Mouse (Mus musculus): ENCODE data around the gene Gm13723. TPM values are rescaled to one million over a fixed set of nuclear protein-coding genes. Genes with fewer than 3 reads are reported as not detected.

Gene Gm13723
- not detected in 2 replicates for polyA plus RNA-seq (2016; fragmentation: Nextera tagmentation; extraction: Ambion mirVana)

DNA sequence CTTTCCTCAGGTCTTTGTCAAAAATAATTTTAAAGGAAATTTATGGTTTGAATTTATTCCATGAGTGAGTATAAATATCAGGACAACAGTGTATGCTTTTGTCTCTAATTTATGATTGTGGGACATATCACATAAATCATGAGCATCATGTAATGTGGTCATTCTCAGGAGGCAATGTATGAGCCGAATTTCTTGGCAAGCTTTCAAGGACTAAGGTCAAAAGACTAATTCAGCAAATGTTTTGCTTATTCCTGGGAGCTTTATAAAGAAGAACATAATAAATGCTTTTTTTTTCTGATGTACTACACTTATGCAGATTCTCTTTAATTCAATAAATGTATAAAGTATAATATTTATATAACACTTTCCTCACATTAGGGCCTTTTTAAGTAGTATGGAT is at the start of gene Gm13723:
Gm13723 (minus strand) TSS at position 101 of the 400 bp plus-strand sequence.
- no peak within 1 kb of the TSS for H3K4me2 ChIP-seq (replicated peaks)
- no peaks in the 10 kb centered on the region for H3K36me3 ChIP-seq
- no peak within 1 kb of the TSS for H3K9ac ChIP-seq
- 63% methylated on average over 1 of the region's 1 CpGs for WGBS
- H3K27me3 ChIP-seq = no peaks in the 10 kb centered on the region
- H3K27ac ChIP-seq = no peak within 1 kb of the TSS
- H3K4me3 ChIP-seq = no peak within 1 kb of the TSS
- no peaks in the 10 kb centered on the region for H3K4me1 ChIP-seq
- ATAC-seq (ENCODE audit: insufficient number of reproducible peaks, insufficient read depth, low FRiP score, low TSS enrichment) = no peak
- H3K9me3 ChIP-seq = no peaks in the 10 kb centered on the region

DNA sequence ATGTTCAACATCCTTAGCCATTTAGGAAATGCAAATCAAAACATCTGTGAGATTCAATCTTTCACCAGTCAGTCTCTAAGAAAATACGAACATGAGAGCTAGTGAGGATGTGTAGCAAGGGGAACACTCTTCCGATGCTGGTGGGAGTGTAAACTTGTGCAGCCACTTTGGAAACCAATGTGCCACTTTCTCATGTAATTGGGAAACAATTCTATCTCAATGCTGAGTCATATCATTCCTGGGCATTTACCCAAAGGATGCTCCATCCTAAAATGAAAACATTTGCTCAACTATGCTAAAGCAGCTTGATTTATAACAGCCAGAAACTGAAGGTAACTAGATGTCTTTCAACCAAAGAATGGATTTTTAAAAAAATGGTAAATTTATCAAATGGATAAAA is 31.0 kb upstream of the Gm13723 start:
- no peaks in the 10 kb centered on the region for H3K36me3 ChIP-seq
- 74% methylated on average over 2 of the region's 2 CpGs for WGBS

DNA sequence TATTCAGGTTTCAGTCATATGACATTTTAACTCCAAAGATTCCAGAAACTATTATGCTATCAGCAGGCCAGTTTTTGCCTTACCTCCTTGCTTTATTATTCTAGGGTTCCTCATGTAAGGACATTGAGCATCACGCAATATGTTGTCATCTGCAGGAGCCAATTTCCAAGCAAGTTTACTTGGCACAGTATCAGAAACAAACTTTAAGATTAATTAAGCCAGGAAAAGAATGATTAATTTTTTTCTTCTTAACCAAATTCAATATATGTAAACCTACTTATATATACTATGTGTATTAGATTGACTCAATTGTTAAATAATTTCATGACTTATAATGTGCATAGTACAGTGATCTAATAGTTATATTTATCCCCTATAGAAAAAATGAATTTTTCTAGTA is 17.5 kb upstream of the Gm13723 start, which contains the start of gene Olfr1097:
Olfr1097 (minus strand) TSS at position 101 of the 400 bp plus-strand sequence.
- 93% methylated on average over 1 of the region's 1 CpGs for WGBS
- Histone ChIP-seq H3K4me1 (no peaks in the 10 kb centered on the region), H3K36me3 (no peaks in the 10 kb centered on the region)

More for the DNA sequence above, 31.0 kb upstream of the Gm13723 start:
- no peak overlapping the region for H3K27ac ChIP-seq
- H3K4me1 ChIP-seq = no peaks in the 10 kb centered on the region
- ATAC-seq (ENCODE audit: insufficient number of reproducible peaks, insufficient read depth, low FRiP score, low TSS enrichment) = no peak
- H3K9ac ChIP-seq = no peak overlapping the region
- no peak overlapping the region for H3K4me2 ChIP-seq (replicated peaks)
- H3K4me3 ChIP-seq = no peak overlapping the region
- no peaks in the 10 kb centered on the region for H3K9me3 ChIP-seq
- no peaks in the 10 kb centered on the region for H3K27me3 ChIP-seq

DNA sequence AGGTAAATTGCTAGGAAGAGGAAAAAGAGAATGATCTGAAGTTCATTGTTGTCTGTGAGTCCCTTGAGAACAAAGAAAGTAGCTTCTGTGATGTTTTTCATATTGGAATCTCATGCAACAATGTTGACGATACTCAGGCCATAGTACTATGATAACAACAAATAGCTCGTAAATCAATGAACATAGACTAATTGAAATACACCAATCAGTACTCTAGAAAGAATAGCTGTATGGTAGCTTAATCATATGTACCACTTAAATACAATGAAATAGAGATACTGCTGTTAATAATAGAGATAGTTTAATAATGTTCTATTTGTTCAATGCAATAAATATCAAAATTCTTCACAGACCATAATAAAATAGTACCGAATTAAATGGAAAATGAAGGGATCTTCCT is 23.0 kb downstream of the Gm13723 start, which contains the start of gene Olfr1095:
Olfr1095 (minus strand) TSS at position 101 of the 400 bp plus-strand sequence.
- no peak within 1 kb of the TSS for H3K27ac ChIP-seq
- no peaks in the 10 kb centered on the region for H3K36me3 ChIP-seq
- H3K4me1 ChIP-seq = no peaks in the 10 kb centered on the region
- no peaks in the 10 kb centered on the region for H3K27me3 ChIP-seq
- H3K9ac ChIP-seq = no peak within 1 kb of the TSS
- 86% methylated on average over 3 of the region's 3 CpGs for WGBS
- H3K4me2 ChIP-seq (replicated peaks) = no peak within 1 kb of the TSS
- ATAC-seq (ENCODE audit: insufficient number of reproducible peaks, insufficient read depth, low FRiP score, low TSS enrichment) = no peak
- no peaks in the 10 kb centered on the region for H3K9me3 ChIP-seq
- no peak within 1 kb of the TSS for H3K4me3 ChIP-seq

More for the DNA sequence above, 17.5 kb upstream of the Gm13723 start, which contains the start of gene Olfr1097:
- Histone ChIP-seq H3K4me2 (replicated peaks) (no peak within 1 kb of the TSS), H3K4me3 (no peak within 1 kb of the TSS), H3K9ac (no peak within 1 kb of the TSS), H3K27ac (no peak within 1 kb of the TSS), H3K9me3 (no peaks in the 10 kb centered on the region), H3K27me3 (no peaks in the 10 kb centered on the region)
- ATAC-seq (ENCODE audit: insufficient number of reproducible peaks, insufficient read depth, low FRiP score, low TSS enrichment) = no peak

DNA sequence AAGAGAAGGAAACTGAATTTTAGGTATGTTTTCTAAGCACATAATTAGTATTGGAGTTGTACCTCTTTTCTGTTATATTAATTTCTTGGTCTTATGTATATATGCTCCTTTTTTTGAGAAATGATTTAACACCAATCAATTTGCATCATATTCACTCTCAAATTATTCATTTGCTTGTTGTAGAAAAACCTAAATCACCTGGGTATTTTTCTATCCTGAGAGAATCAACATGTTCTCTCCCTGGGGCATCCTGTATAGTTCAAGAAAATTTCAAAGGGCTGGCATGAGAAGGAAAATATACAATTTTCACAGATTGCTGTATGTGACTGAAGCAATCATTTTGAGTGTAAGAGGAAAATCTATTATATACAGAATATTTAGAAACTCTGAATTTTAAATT is 50.2 kb downstream of the Gm13723 start, which contains the start of gene Olfr1094:
Olfr1094 (plus strand) TSS at position 301 of the 400 bp plus-strand sequence.
- Histone ChIP-seq H3K9ac (no peak within 1 kb of the TSS), H3K4me2 (replicated peaks) (no peak within 1 kb of the TSS), H3K9me3 (no peaks in the 10 kb centered on the region), H3K4me3 (no peak within 1 kb of the TSS), H3K27ac (no peak within 1 kb of the TSS), H3K36me3 (no peaks in the 10 kb centered on the region), H3K27me3 (no peaks in the 10 kb centered on the region), H3K4me1 (no peaks in the 10 kb centered on the region)
- no peak for ATAC-seq (ENCODE audit: insufficient number of reproducible peaks, insufficient read depth, low FRiP score, low TSS enrichment)

Other genes starting within 250 kb of the Gm13723 start
- gene Olfr1084, start 235.1 kb downstream of the Gm13723 start, polyA plus RNA-seq (2016; fragmentation: Nextera tagmentation; extraction: Ambion mirVana) = not detected in 2 replicates
- gene Olfr1085, start 212.8 kb downstream of the Gm13723 start, polyA plus RNA-seq (2016; fragmentation: Nextera tagmentation; extraction: Ambion mirVana) = not detected in 2 replicates
- gene Olfr1086, start 194.7 kb downstream of the Gm13723 start, polyA plus RNA-seq (2016; fragmentation: Nextera tagmentation; extraction: Ambion mirVana) = not detected in 2 replicates
- gene Olfr1087, start 176.4 kb downstream of the Gm13723 start, polyA plus RNA-seq (2016; fragmentation: Nextera tagmentation; extraction: Ambion mirVana) = not detected in 2 replicates
- gene Olfr1089, start 141.1 kb downstream of the Gm13723 start, polyA plus RNA-seq (2016; fragmentation: Nextera tagmentation; extraction: Ambion mirVana) = not detected in 2 replicates
- gene Olfr1090, start 115.8 kb downstream of the Gm13723 start, polyA plus RNA-seq (2016; fragmentation: Nextera tagmentation; extraction: Ambion mirVana) = not detected in 2 replicates
- gene Olfr1093, start 92.3 kb downstream of the Gm13723 start, polyA plus RNA-seq (2016; fragmentation: Nextera tagmentation; extraction: Ambion mirVana) = not detected in 2 replicates
- not detected in 2 replicates for gene Olfr141, start 64.8 kb downstream of the Gm13723 start, polyA plus RNA-seq (2016; fragmentation: Nextera tagmentation; extraction: Ambion mirVana)
- not detected in 2 replicates for gene Olfr1094, start 50.1 kb downstream of the Gm13723 start, polyA plus RNA-seq (2016; fragmentation: Nextera tagmentation; extraction: Ambion mirVana)
- gene Olfr1095, start 23.1 kb downstream of the Gm13723 start, polyA plus RNA-seq (2016; fragmentation: Nextera tagmentation; extraction: Ambion mirVana) = not detected in 2 replicates
- gene Olfr1097, start 17.4 kb upstream of the Gm13723 start, polyA plus RNA-seq (2016; fragmentation: Nextera tagmentation; extraction: Ambion mirVana) = not detected in 2 replicates
- not detected in 2 replicates for gene Olfr1098, start 49.7 kb upstream of the Gm13723 start, polyA plus RNA-seq (2016; fragmentation: Nextera tagmentation; extraction: Ambion mirVana)
- gene Olfr1099, start 85.9 kb upstream of the Gm13723 start, polyA plus RNA-seq (2016; fragmentation: Nextera tagmentation; extraction: Ambion mirVana) = not detected in 2 replicates
- not detected in 2 replicates for gene Olfr1100, start 105.2 kb upstream of the Gm13723 start, polyA plus RNA-seq (2016; fragmentation: Nextera tagmentation; extraction: Ambion mirVana)
- gene Olfr1101, start 116.4 kb upstream of the Gm13723 start, polyA plus RNA-seq (2016; fragmentation: Nextera tagmentation; extraction: Ambion mirVana) = not detected in 2 replicates
- not detected in 2 replicates for gene Olfr1102, start 123.6 kb upstream of the Gm13723 start, polyA plus RNA-seq (2016; fragmentation: Nextera tagmentation; extraction: Ambion mirVana)
- not detected in 2 replicates for gene Olfr1104, start 152.3 kb upstream of the Gm13723 start, polyA plus RNA-seq (2016; fragmentation: Nextera tagmentation; extraction: Ambion mirVana)
- not detected in 2 replicates for gene Olfr1105, start 161.7 kb upstream of the Gm13723 start, polyA plus RNA-seq (2016; fragmentation: Nextera tagmentation; extraction: Ambion mirVana)
- gene Olfr1106, start 177.5 kb upstream of the Gm13723 start, polyA plus RNA-seq (2016; fragmentation: Nextera tagmentation; extraction: Ambion mirVana) = not detected in 2 replicates
- not detected in 2 replicates for gene Olfr1107, start 201.0 kb upstream of the Gm13723 start, polyA plus RNA-seq (2016; fragmentation: Nextera tagmentation; extraction: Ambion mirVana)
- gene Olfr1109, start 221.2 kb upstream of the Gm13723 start, polyA plus RNA-seq (2016; fragmentation: Nextera tagmentation; extraction: Ambion mirVana) = not detected in 2 replicates
- not detected in 2 replicates for gene Olfr259, start 239.8 kb upstream of the Gm13723 start, polyA plus RNA-seq (2016; fragmentation: Nextera tagmentation; extraction: Ambion mirVana)